Mouse (Mus musculus): Measurements from ENCODE around the gene Inip. TPM values are rescaled to one million over a fixed set of nuclear protein-coding genes. Genes with fewer than 3 reads are reported as not detected.

The Inip gene
- polyA plus RNA-seq, 1 experiment from 2014 or later: 59.3 TPM

GRCm38 (mm10) chr4:59787126-59787525, 14.3 kb downstream of the Inip start:
- Histone ChIP-seq H3K9ac (no peak overlapping the region), H3K4me3 (replicated peaks) (no peak overlapping the region), H3K9me3 (replicated peaks) (no peaks in the 10 kb centered on the region), H3K4me2 (no peak overlapping the region), H3K27ac (no peak overlapping the region), H3K27me3 (no peaks in the 10 kb centered on the region), H3K36me3 (no peaks in the 10 kb centered on the region), H3K4me1 (peaks cover 4% of the 10 kb centered on the region)
- no peak for ATAC-seq (replicated peaks; ENCODE audit: low FRiP score)
- 72% methylated on average over 6 of the region's 6 CpGs for WGBS

GRCm38 (mm10) chr4:59786661-59787060, 14.7 kb downstream of the Inip start:
- under 1% methylated on average over 7 of the region's 7 CpGs for WGBS
- Histone ChIP-seq H3K36me3 (no peaks in the 10 kb centered on the region), H3K9me3 (replicated peaks) (no peaks in the 10 kb centered on the region), H3K27me3 (no peaks in the 10 kb centered on the region), H3K27ac (no peak overlapping the region), H3K9ac (no peak overlapping the region), H3K4me3 (replicated peaks) (no peak overlapping the region), H3K4me2 (no peak overlapping the region), H3K4me1 (peaks cover 5% of the 10 kb centered on the region)
- ATAC-seq (replicated peaks; ENCODE audit: low FRiP score): no peak

GRCm38 (mm10) chr4:59785412-59785811, 16.0 kb downstream of the Inip start:
- Histone ChIP-seq H3K27me3 (no peaks in the 10 kb centered on the region), H3K27ac (no peak overlapping the region), H3K4me1 (peaks cover 7% of the 10 kb centered on the region)

GRCm38 (mm10) chr4:59783685-59784279, 17.6 kb downstream of the Inip start:
- Histone ChIP-seq H3K36me3 (peaks cover 7% of the 10 kb centered on the region), H3K27ac (peak overlapping the region; percentile 88), H3K9me3 (replicated peaks) (no peaks in the 10 kb centered on the region), H3K4me3 (replicated peaks) (peak overlapping the region; percentile 100), H3K4me1 (peaks cover 7% of the 10 kb centered on the region), H3K27me3 (no peaks in the 10 kb centered on the region), H3K9ac (peak overlapping the region; percentile 85), H3K4me2 (peak overlapping the region; percentile 79)
- peak; percentile 97 for ATAC-seq (replicated peaks; ENCODE audit: low FRiP score)
- 2% methylated on average over 36 of the region's 36 CpGs for WGBS

More at GRCm38 (mm10) chr4:59785412-59785811, 16.0 kb downstream of the Inip start:
- Histone ChIP-seq H3K9ac (no peak overlapping the region), H3K9me3 (replicated peaks) (no peaks in the 10 kb centered on the region), H3K4me2 (no peak overlapping the region), H3K36me3 (no peaks in the 10 kb centered on the region), H3K4me3 (replicated peaks) (no peak overlapping the region)
- 37% methylated on average over 2 of the region's 2 CpGs for WGBS
- ATAC-seq (replicated peaks; ENCODE audit: low FRiP score): no peak

GRCm38 (mm10) chr4:59782853-59783684, 18.3 kb downstream of the Inip start:
- H3K9ac ChIP-seq: peak overlapping the region; percentile 85
- peak overlapping the region; percentile 79 for H3K4me2 ChIP-seq
- peak; percentile 72 for ATAC-seq (replicated peaks; ENCODE audit: low FRiP score)
- peaks cover 7% of the 10 kb centered on the region for H3K4me1 ChIP-seq
- no peaks in the 10 kb centered on the region for H3K27me3 ChIP-seq
- peaks cover 12% of the 10 kb centered on the region for H3K36me3 ChIP-seq
- WGBS: under 1% methylated on average over 47 of the region's 47 CpGs
- no peaks in the 10 kb centered on the region for H3K9me3 ChIP-seq (replicated peaks)
- peak overlapping the region; percentile 88 for H3K27ac ChIP-seq
- H3K4me3 ChIP-seq (replicated peaks): peak overlapping the region; percentile 100

GRCm38 (mm10) chr4:59780568-59780967, 20.8 kb downstream of the Inip start:
- no peak for ATAC-seq (replicated peaks; ENCODE audit: low FRiP score)
- H3K27me3 ChIP-seq: no peaks in the 10 kb centered on the region
- peaks cover 23% of the 10 kb centered on the region for H3K36me3 ChIP-seq
- 25% methylated on average over 1 of the region's 1 CpGs for WGBS
- peaks cover 7% of the 10 kb centered on the region for H3K4me1 ChIP-seq
- H3K4me2 ChIP-seq: no peak overlapping the region
- H3K4me3 ChIP-seq (replicated peaks): no peak overlapping the region
- no peak overlapping the region for H3K9ac ChIP-seq
- no peak overlapping the region for H3K27ac ChIP-seq
- no peaks in the 10 kb centered on the region for H3K9me3 ChIP-seq (replicated peaks)

- no peak overlapping the region for H3K4me3 ChIP-seq (replicated peaks)
- H3K9me3 ChIP-seq (replicated peaks): no peaks in the 10 kb centered on the region
- no peak overlapping the region for H3K27ac ChIP-seq
- H3K36me3 ChIP-seq: peaks cover 45% of the 10 kb centered on the region
- no peaks in the 10 kb centered on the region for H3K27me3 ChIP-seq
- no peak overlapping the region for H3K4me2 ChIP-seq
- WGBS: 84% methylated on average over 3 of the region's 3 CpGs
- H3K4me1 ChIP-seq: peaks cover 7% of the 10 kb centered on the region
- no peak for ATAC-seq (replicated peaks; ENCODE audit: low FRiP score)
- H3K9ac ChIP-seq: no peak overlapping the region
Measured at GRCm38 (mm10) chr4:59777828-59778227, 23.6 kb downstream of the Inip start.

GRCm38 (mm10) chr4:59772171-59772879, 29.1 kb downstream of the Inip start:
- Histone ChIP-seq H3K9ac (no peak overlapping the region), H3K36me3 (peaks cover 65% of the 10 kb centered on the region), H3K9me3 (replicated peaks) (no peaks in the 10 kb centered on the region), H3K4me3 (replicated peaks) (no peak overlapping the region), H3K27me3 (no peaks in the 10 kb centered on the region), H3K4me1 (no peaks in the 10 kb centered on the region), H3K27ac (no peak overlapping the region), H3K4me2 (no peak overlapping the region)
- no peak for ATAC-seq (replicated peaks; ENCODE audit: low FRiP score)
- 86% methylated on average over 17 of the region's 17 CpGs for WGBS

- Histone ChIP-seq H3K36me3 (peaks cover 36% of the 10 kb centered on the region), H3K27ac (no peak overlapping the region), H3K4me2 (no peak overlapping the region), H3K4me3 (replicated peaks) (no peak overlapping the region), H3K27me3 (no peaks in the 10 kb centered on the region), H3K9ac (no peak overlapping the region), H3K4me1 (peaks cover 14% of the 10 kb centered on the region), H3K9me3 (replicated peaks) (no peaks in the 10 kb centered on the region)
- ATAC-seq (replicated peaks; ENCODE audit: low FRiP score): no peak
- 76% methylated on average over 2 of the region's 2 CpGs for WGBS
Measured at GRCm38 (mm10) chr4:59767717-59768116, 33.7 kb downstream of the Inip start.

GRCm38 (mm10) chr4:59765385-59766005, 35.9 kb downstream of the Inip start:
- peak; percentile 73; the same call in 1 of the 2 replicates for ATAC-seq (replicated peaks; ENCODE audit: low FRiP score)
- Histone ChIP-seq H3K4me3 (replicated peaks) (no peak overlapping the region), H3K9ac (no peak overlapping the region), H3K27me3 (no peaks in the 10 kb centered on the region), H3K36me3 (peaks cover 14% of the 10 kb centered on the region), H3K27ac (peak overlapping the region; percentile 84), H3K4me1 (peaks cover 17% of the 10 kb centered on the region), H3K4me2 (peak overlapping the region; percentile 40), H3K9me3 (replicated peaks) (no peaks in the 10 kb centered on the region)
- 23% methylated on average over 7 of the region's 7 CpGs for WGBS

GRCm38 (mm10) chr4:59764950-59765349, 36.4 kb downstream of the Inip start:
- 65% methylated on average over 7 of the region's 7 CpGs for WGBS

GRCm38 (mm10) chr4:59761365-59761729, 40.0 kb downstream of the Inip start:
- 61% methylated on average over 4 of the region's 4 CpGs for WGBS
- Histone ChIP-seq H3K4me3 (replicated peaks) (no peak overlapping the region), H3K4me2 (no peak overlapping the region), H3K9ac (no peak overlapping the region), H3K4me1 (peaks cover 40% of the 10 kb centered on the region), H3K27ac (no peak overlapping the region), H3K36me3 (no peaks in the 10 kb centered on the region), H3K27me3 (no peaks in the 10 kb centered on the region), H3K9me3 (replicated peaks) (no peaks in the 10 kb centered on the region)
- no peak for ATAC-seq (replicated peaks; ENCODE audit: low FRiP score)

More at GRCm38 (mm10) chr4:59764950-59765349, 36.4 kb downstream of the Inip start:
- Histone ChIP-seq H3K4me1 (peaks cover 20% of the 10 kb centered on the region), H3K9ac (no peak overlapping the region), H3K36me3 (peaks cover 9% of the 10 kb centered on the region), H3K9me3 (replicated peaks) (no peaks in the 10 kb centered on the region), H3K27me3 (no peaks in the 10 kb centered on the region), H3K4me2 (peak overlapping the region; percentile 40), H3K27ac (peak overlapping the region; percentile 84), H3K4me3 (replicated peaks) (no peak overlapping the region)
- ATAC-seq (replicated peaks; ENCODE audit: low FRiP score): no peak
